Mouse (Mus musculus) limb, embryonic 14.5 days (tissue): ENCODE measurements around the gene Bap1. TPM values are rescaled to one million over a fixed set of nuclear protein-coding genes. Genes with fewer than 3 reads are reported as not detected.
A peak's percentile ranks its signal among the peaks of the same experiment; 100 is the strongest.

Experiments
- ATAC-seq: fragments of 200-750 bp; cut with Nextera tagmentation; 2 replicates; pipeline ENCODE4 v1.8.0; 2017; ENCODE audit warnings: low read depth, moderate number of reproducible peaks, moderate TSS enrichment; ENCODE audit not compliant: low FRiP score
- DNase-seq: peaks from one replicate; pipeline ENCODE4 v3.0.0-alpha.2; 2015; ENCODE audit warnings: low spot score
- H3K27ac ChIP-seq: fragments of 300-500 bp; sonication (generic); replicated peaks from 2 replicates; pipeline ENCODE4 v1.5.1; 2014; ENCODE audit warnings: low read depth, mild to moderate bottlenecking, low read length, moderate library complexity, mixed read lengths
- H3K27me3 ChIP-seq: fragments of 300-500 bp; sonication (generic); 2 replicates; pipeline ENCODE4 v1.6.1; 2014; ENCODE audit warnings: low read length, mixed read lengths; ENCODE audit not compliant: control insufficient read depth, insufficient read depth
- H3K36me3 ChIP-seq: fragments of 300-500 bp; sonication (generic); 2 replicates; pipeline ENCODE4 v1.6.1; 2014; ENCODE audit warnings: mild to moderate bottlenecking, low read length, moderate library complexity, mixed read lengths; ENCODE audit not compliant: control insufficient read depth, insufficient read depth
- H3K4me1 ChIP-seq: fragments of 300-500 bp; sonication (generic); 2 replicates; pipeline ENCODE4 v1.6.1; 2014; ENCODE audit warnings: antibody characterized with exemption, low read length, mixed read lengths; ENCODE audit not compliant: control insufficient read depth, insufficient read depth
- H3K4me2 ChIP-seq: fragments of 300-500 bp; sonication (generic); replicated peaks from 2 replicates; pipeline ENCODE4 v1.6.1; 2014; ENCODE audit warnings: low read depth, mild to moderate bottlenecking, low read length, moderate library complexity; ENCODE audit not compliant: severe bottlenecking
- H3K4me3 ChIP-seq: fragments of 300-500 bp; sonication (generic); replicated peaks from 2 replicates; pipeline ENCODE4 v1.5.1; 2014; ENCODE audit warnings: low read length
- H3K9ac ChIP-seq: fragments of 300-500 bp; sonication (generic); 2 replicates; pipeline ENCODE4 v1.6.1; 2014; ENCODE audit warnings: mild to moderate bottlenecking, low read depth, low read length, moderate library complexity; ENCODE audit not compliant: severe bottlenecking
- H3K9me3 ChIP-seq: fragments of 300-500 bp; sonication (generic); 2 replicates; pipeline ENCODE4 v1.6.1; 2016; ENCODE audit warnings: low read length; ENCODE audit not compliant: control insufficient read depth
- POLR2A ChIP-seq: fragments of 200-500 bp; IDR thresholded peaks from 2 replicates; pipeline ENCODE4 v1.8.0; 2012; ENCODE audit warnings: inconsistent platforms, mild to moderate bottlenecking, moderate library complexity, borderline replicate concordance; ENCODE audit not compliant: insufficient read depth, insufficient read length; ENCODE audit errors: extremely low read depth
- WGBS: fragments of 180-500 bp; shearing (Covaris S2); extraction: QIAGEN DNeasy Blood & Tissue Kit; methylation state at CpG from one replicate; pipeline ENCODE4 v1.1.7; 2014; 5-methylcytosine and 5-hydroxymethylcytosine counted together
- polyA plus RNA-seq, 2 experiments: library from polyadenylated mRNA; depleted of rRNA in 1 of 2; stranded (reverse) in 1 of 2; unstranded in 1 of 2; fragments of >200 nt; fragmentation: Nextera tagmentation in 1 of 2; extraction: Ambion mirVana in 1 of 2; gene quantifications; 2 replicates each; pipeline versions ENCODE4 v1.2.1 to v1.2.3; 2012 to 2014

The Bap1 gene
- polyA plus RNA-seq, 2 experiments = 71.7 to 90.1 TPM

- no peak for ATAC-seq
- H3K9ac ChIP-seq = no peak overlapping the region
- 91% methylated on average over 6 of the region's 6 CpGs for WGBS
- H3K36me3 ChIP-seq = 0 out of 2 replicates have a peak, but pooled peaks cover 4% of the 10 kb centered on the region
- peaks cover 11% of the 10 kb centered on the region; the same call in 1 of the 2 replicates for H3K4me1 ChIP-seq
- H3K9me3 ChIP-seq = no peaks in the 10 kb centered on the region
- no peaks in the 10 kb centered on the region for H3K27me3 ChIP-seq
- no peak overlapping the region for H3K4me3 ChIP-seq
- no peak overlapping the region for H3K27ac ChIP-seq
- H3K4me2 ChIP-seq = no peak overlapping the region
- DNase-seq = no peak
- TF ChIP-seq POLR2A = no peak
These were observed 19.9 kb downstream of the Bap1 start for GRCm38 (mm10) chr14:31271121-31271520.

DNA sequence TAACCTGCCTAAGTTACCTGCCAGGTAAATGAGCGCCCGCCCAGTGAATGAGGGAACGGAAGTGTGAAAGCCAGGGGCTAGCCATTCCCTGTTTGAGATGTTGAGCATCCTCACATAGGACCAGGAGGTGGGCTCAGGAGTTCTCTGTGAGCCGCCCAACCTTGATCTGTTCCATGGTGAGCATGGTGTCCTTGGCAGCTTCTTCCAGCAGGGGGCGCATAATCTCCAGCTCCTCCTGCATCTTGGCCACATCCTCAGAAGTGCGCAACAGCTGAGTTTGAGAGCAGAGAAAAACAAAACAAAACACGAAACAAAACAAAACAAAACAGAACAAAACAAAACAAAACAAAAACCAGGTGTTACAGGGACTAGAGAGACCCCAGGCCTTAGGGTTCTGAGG, 20.9 kb downstream of the Bap1 start:
- Histone ChIP-seq H3K27ac (no peak overlapping the region), H3K4me1 (peaks cover 11% of the 10 kb centered on the region; the same call in 1 of the 2 replicates), H3K4me2 (no peak overlapping the region), H3K36me3 (0 out of 2 replicates have a peak, but pooled peaks cover 4% of the 10 kb centered on the region), H3K27me3 (no peaks in the 10 kb centered on the region), H3K4me3 (no peak overlapping the region), H3K9ac (no peak overlapping the region), H3K9me3 (no peaks in the 10 kb centered on the region)
- WGBS = 22% methylated on average over 7 of the region's 7 CpGs
- no peak for TF ChIP-seq POLR2A
- ATAC-seq (peak; percentile 38; the same call in 1 of the 2 replicates), DNase-seq (peak; percentile 77)

- no peaks in the 10 kb centered on the region for H3K27me3 ChIP-seq
- DNase-seq = no peak
These were observed 34.5 kb downstream of the Bap1 start for GRCm38 (mm10) chr14:31285728-31286127.

More at GRCm38 (mm10) chr14:31285728-31286127, 34.5 kb downstream of the Bap1 start:
- no peak for TF ChIP-seq POLR2A
- Histone ChIP-seq H3K4me2 (no peak overlapping the region), H3K9me3 (no peaks in the 10 kb centered on the region), H3K4me3 (no peak overlapping the region), H3K4me1 (no peaks in the 10 kb centered on the region), H3K27ac (no peak overlapping the region), H3K36me3 (no peaks in the 10 kb centered on the region), H3K9ac (no peak overlapping the region)
- no peak for ATAC-seq
- 74% methylated on average over 8 of the region's 8 CpGs for WGBS

Other genes starting within 250 kb of the Bap1 start
- gene Spcs1, start 249.8 kb upstream of the Bap1 start, polyA plus RNA-seq (2012; rRNA removed) = 339 and 364 TPM in 2 replicates
- gene Spcs1, start 249.8 kb upstream of the Bap1 start, polyA plus RNA-seq (2014; fragmentation: Nextera tagmentation; extraction: Ambion mirVana) = 423 and 460 TPM in 2 replicates
- gene Pbrm1, start 232.3 kb upstream of the Bap1 start, polyA plus RNA-seq (2012; rRNA removed) = 26.8 and 29.5 TPM in 2 replicates
- 88.5 and 92.8 TPM in 2 replicates for gene Pbrm1, start 232.3 kb upstream of the Bap1 start, polyA plus RNA-seq (2014; fragmentation: Nextera tagmentation; extraction: Ambion mirVana)
- 118 and 139 TPM in 2 replicates for gene Gnl3, start 232.3 kb upstream of the Bap1 start, polyA plus RNA-seq (2012; rRNA removed)
- 105 and 117 TPM in 2 replicates for gene Gnl3, start 232.3 kb upstream of the Bap1 start, polyA plus RNA-seq (2014; fragmentation: Nextera tagmentation; extraction: Ambion mirVana)
- gene Smim4, start 122.5 kb upstream of the Bap1 start, polyA plus RNA-seq (2012; rRNA removed) = 28.2 and 37.4 TPM in 2 replicates
- gene Smim4, start 122.5 kb upstream of the Bap1 start, polyA plus RNA-seq (2014; fragmentation: Nextera tagmentation; extraction: Ambion mirVana) = 62.7 and 68.1 TPM in 2 replicates
- gene Nt5dc2, start 120.4 kb upstream of the Bap1 start, polyA plus RNA-seq (2012; rRNA removed) = 357 and 464 TPM in 2 replicates
- gene Nt5dc2, start 120.4 kb upstream of the Bap1 start, polyA plus RNA-seq (2014; fragmentation: Nextera tagmentation; extraction: Ambion mirVana) = 358 and 361 TPM in 2 replicates
- 68.5 and 81.8 TPM in 2 replicates for gene Stab1, start 82.8 kb upstream of the Bap1 start, polyA plus RNA-seq (2012; rRNA removed)
- gene Stab1, start 82.8 kb upstream of the Bap1 start, polyA plus RNA-seq (2014; fragmentation: Nextera tagmentation; extraction: Ambion mirVana) = 59.5 and 64.4 TPM in 2 replicates
- gene Tnnc1, start 43.1 kb upstream of the Bap1 start, polyA plus RNA-seq (2012; rRNA removed) = 301 and 458 TPM in 2 replicates
- 374 and 483 TPM in 2 replicates for gene Tnnc1, start 43.1 kb upstream of the Bap1 start, polyA plus RNA-seq (2014; fragmentation: Nextera tagmentation; extraction: Ambion mirVana)
- gene Nisch, start 34.5 kb upstream of the Bap1 start, polyA plus RNA-seq (2012; rRNA removed) = 514 and 640 TPM in 2 replicates
- gene Nisch, start 34.5 kb upstream of the Bap1 start, polyA plus RNA-seq (2014; fragmentation: Nextera tagmentation; extraction: Ambion mirVana) = 339 and 378 TPM in 2 replicates
- gene Sema3g, start 33.6 kb upstream of the Bap1 start, polyA plus RNA-seq (2012; rRNA removed) = 3.7 and 4.0 TPM in 2 replicates
- 0.25 and 0.29 TPM in 2 replicates for gene Sema3g, start 33.6 kb upstream of the Bap1 start, polyA plus RNA-seq (2014; fragmentation: Nextera tagmentation; extraction: Ambion mirVana)
- 9.5 and 10.5 TPM in 2 replicates for gene Phf7, start 133 bp upstream of the Bap1 start, polyA plus RNA-seq (2012; rRNA removed)
- gene Phf7, start 133 bp upstream of the Bap1 start, polyA plus RNA-seq (2014; fragmentation: Nextera tagmentation; extraction: Ambion mirVana) = 11.8 and 12.3 TPM in 2 replicates
- gene Dnah1, start 72.4 kb downstream of the Bap1 start, polyA plus RNA-seq (2012; rRNA removed) = 12.1 and 16.6 TPM in 2 replicates
- gene Dnah1, start 72.4 kb downstream of the Bap1 start, polyA plus RNA-seq (2014; fragmentation: Nextera tagmentation; extraction: Ambion mirVana) = 5.6 and 7.8 TPM in 2 replicates
- 37.3 and 44.7 TPM in 2 replicates for gene Capn7, start 85.2 kb downstream of the Bap1 start, polyA plus RNA-seq (2012; rRNA removed)
- gene Capn7, start 85.2 kb downstream of the Bap1 start, polyA plus RNA-seq (2014; fragmentation: Nextera tagmentation; extraction: Ambion mirVana) = 44.1 and 45.6 TPM in 2 replicates
- 37.4 and 49.1 TPM in 2 replicates for gene Sh3bp5, start 184.6 kb downstream of the Bap1 start, polyA plus RNA-seq (2012; rRNA removed)
- gene Sh3bp5, start 184.6 kb downstream of the Bap1 start, polyA plus RNA-seq (2014; fragmentation: Nextera tagmentation; extraction: Ambion mirVana) = 22.2 and 28.4 TPM in 2 replicates
- 37.4 and 41.3 TPM in 2 replicates for gene Eaf1, start 242.9 kb downstream of the Bap1 start, polyA plus RNA-seq (2012; rRNA removed)
- 22.6 and 23.3 TPM in 2 replicates for gene Eaf1, start 242.9 kb downstream of the Bap1 start, polyA plus RNA-seq (2014; fragmentation: Nextera tagmentation; extraction: Ambion mirVana)
- gene Mettl6, start 243.6 kb downstream of the Bap1 start, polyA plus RNA-seq (2012; rRNA removed) = 26.8 and 31.3 TPM in 2 replicates
- gene Mettl6, start 243.6 kb downstream of the Bap1 start, polyA plus RNA-seq (2014; fragmentation: Nextera tagmentation; extraction: Ambion mirVana) = 59.8 and 67.6 TPM in 2 replicates